In the genomic region with DNA sequence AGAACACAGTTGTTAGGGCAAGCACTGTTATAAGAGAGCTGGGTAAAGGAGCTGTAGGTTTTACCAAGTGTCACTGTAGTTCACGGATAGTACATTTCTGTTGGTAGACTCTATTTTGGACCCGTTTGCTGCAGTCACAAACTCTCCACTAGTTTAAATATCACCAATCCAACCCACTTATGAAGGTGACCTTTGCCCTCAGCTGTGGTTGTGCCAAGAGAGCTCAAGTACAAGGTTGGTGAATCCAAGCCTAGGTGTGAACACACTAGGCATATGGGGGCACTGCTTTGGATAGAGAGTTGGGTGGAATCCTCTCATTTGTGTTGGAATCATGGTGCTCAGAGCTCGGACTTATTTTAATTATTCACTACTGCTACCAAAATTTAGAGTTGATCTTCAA, we compare ENCODE assay signal across 24 mouse cellular contexts. TPM values are rescaled to one million over a fixed set of nuclear protein-coding genes. Genes with fewer than 3 reads are reported as not detected.
DNase-seq lines count a peak whose midpoint lies in the region; ATAC-seq lines count a peak whose summit lies in the region.
"Had no signal": no experiment of that assay in that cellular context is flagged by ENCODE, and none has a peak within 500 bp of the region (broad histone marks: within the 10 kb centered on the region; RNA-seq: fewer than 3 reads in every experiment).

No protein-coding gene starts in this region.

- 94% methylated on average over 3 of the region's 3 CpGs for WGBS in kidney, embryonic 15.5 days

- H3K4me2 ChIP-seq in kidney, embryonic 15.5 days: no peak overlapping the region
- H3K4me2 ChIP-seq: embryonic facial prominence, embryonic 12.5 days; forebrain, embryonic 13.5 days; forebrain, embryonic 15.5 days had no signal

- no peaks in the 10 kb centered on the region for H3K9me3 ChIP-seq in kidney, embryonic 15.5 days (replicated peaks)
- H3K9me3 ChIP-seq: embryonic facial prominence, embryonic 10.5 days; embryonic facial prominence, embryonic 12.5 days; forebrain, embryonic 13.5 days; forebrain, embryonic 15.5 days; G1E had no signal

- no peak overlapping the region for H3K9ac ChIP-seq in kidney, embryonic 15.5 days
- H3K9ac ChIP-seq: embryonic facial prominence, embryonic 12.5 days; forebrain, embryonic 13.5 days; forebrain, embryonic 15.5 days had no signal

- no peak overlapping the region for H3K4me3 ChIP-seq in kidney, embryonic 15.5 days (replicated peaks)
- H3K4me3 ChIP-seq: embryonic facial prominence, embryonic 10.5 days; embryonic facial prominence, embryonic 12.5 days; forebrain, embryonic 13.5 days; forebrain, embryonic 15.5 days had no signal

- H3K36me3 ChIP-seq in kidney, embryonic 15.5 days: no peaks in the 10 kb centered on the region
- H3K36me3 ChIP-seq: embryonic facial prominence, embryonic 10.5 days; embryonic facial prominence, embryonic 12.5 days; forebrain, embryonic 15.5 days; G1E had no signal

- H3K27ac ChIP-seq in kidney, embryonic 15.5 days: no peak overlapping the region
- H3K27ac ChIP-seq: embryonic facial prominence, embryonic 10.5 days; embryonic facial prominence, embryonic 12.5 days; forebrain, embryonic 13.5 days; forebrain, embryonic 15.5 days had no signal

- no peaks in the 10 kb centered on the region for H3K4me1 ChIP-seq in kidney, embryonic 15.5 days
- H3K4me1 ChIP-seq: embryonic facial prominence, embryonic 10.5 days; embryonic facial prominence, embryonic 12.5 days; forebrain, embryonic 13.5 days; forebrain, embryonic 15.5 days had no signal

- no peak for ATAC-seq in kidney, embryonic 15.5 days (replicated peaks; ENCODE audit: low FRiP score)
- ATAC-seq: activated CD4-positive, CD25-positive, alpha-beta regulatory T cell, adult 4 months; CD4-positive, CD25-positive, alpha-beta regulatory T cell, adult 4 months; forebrain, embryonic 13.5 days; forebrain, embryonic 15.5 days; Patski had no signal

- DNase-seq in kidney, adult 11 months: peak; percentile 29
- DNase-seq in kidney, postnatal 14 days: no peak
- DNase-seq in kidney, adult 8-10 months: peak; percentile 23 to 43
- peak; percentile 16 to 49 for DNase-seq in kidney, postnatal 36 days
- no peak for DNase-seq in kidney, postnatal 4 days
- DNase-seq: adrenal gland, adult 8-10 months; adrenal gland, postnatal 14 days; adrenal gland, postnatal 36 days; B cell, adult 2 months; cerebellum, adult 11-12 months; cerebellum, adult 2 months; cerebellum, adult 9-10 months; cerebellum, postnatal 10 days; cerebellum, postnatal 25 days had no signal

- H3K27me3 ChIP-seq in kidney, embryonic 15.5 days: no peaks in the 10 kb centered on the region
- H3K27me3 ChIP-seq: CH12.LX; embryonic facial prominence, embryonic 12.5 days; forebrain, embryonic 13.5 days; forebrain, embryonic 15.5 days had no signal

RNA-seq across cellular contexts. Expression of gene Sri, which starts 39.8 kb away (rescaled TPM):
- 307 and 315 TPM in 2 replicates for polyA plus RNA-seq in kidney, embryonic 15.5 days (2015; fragmentation: Nextera tagmentation; extraction: Ambion mirVana)

Comparison
In these comparisons a context has a peak if more than half of its experiments do, and no peak if none do; other contexts are left out.
1. DNase-seq: peak in kidney, adult 11 months (single experiment), kidney, adult 8-10 months (2 of 2) and kidney, postnatal 36 days (2 of 2); none in kidney, postnatal 14 days (single experiment) and kidney, postnatal 4 days (0 of 2).